Mouse (Mus musculus) layer of hippocampus, adult 18-20 months (tissue): Measurements from ENCODE around the gene Tnfrsf26. TPM values are rescaled to one million over a fixed set of nuclear protein-coding genes. Genes with fewer than 3 reads are reported as not detected.
"Not testable (repeated sequence)": the region's sequence is repeated elsewhere in the genome, so short reads cannot be mapped to it uniquely, and the experiment has no call there.

Experiments
- DNase-seq, 2 experiments: peaks; one replicate each; pipeline ENCODE4 v3.0.0; 2022; ENCODE audit warnings: low spot score in 2 of 2
- long read RNA-seq: library from polyadenylated mRNA; stranded (forward); transcript quantifications from one replicate; pipeline ENCODE4 v2.0.0, GENCODE M21; 2021
- total RNA-seq, 2 experiments: library from RNA; stranded (reverse); gene quantifications; 2 replicates each; pipeline ENCODE4 v1.2.3; 2021

Tnfrsf26 gene
- under 1 TPM in 1 of 2 experiments, not detected in 1; 0.13 TPM for total RNA-seq
- long read RNA-seq, result 0 reads

DNA sequence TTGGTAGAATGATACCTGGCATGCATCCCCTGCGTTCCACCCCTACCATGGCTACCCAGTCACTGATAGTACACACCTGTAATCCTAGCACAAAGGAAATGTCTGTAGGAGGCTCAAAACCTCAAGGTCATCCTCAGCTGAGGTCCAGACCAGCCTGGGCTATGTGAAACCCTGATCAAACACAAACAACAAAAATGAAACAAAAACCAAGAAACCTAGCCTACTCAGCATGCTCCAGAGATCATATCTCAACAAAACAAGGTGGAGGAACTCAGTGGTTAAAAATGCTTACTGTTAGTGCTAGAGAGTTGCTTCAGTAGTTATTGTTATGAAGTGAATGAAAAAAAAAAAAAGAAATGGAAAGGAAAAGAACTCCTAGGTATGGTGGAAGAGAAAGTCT lies at the start of gene Tnfrsf26:
Tnfrsf26 (minus strand) TSS at position 183 of the 400 bp plus-strand sequence.
- DNase-seq, result no peak

DNA sequence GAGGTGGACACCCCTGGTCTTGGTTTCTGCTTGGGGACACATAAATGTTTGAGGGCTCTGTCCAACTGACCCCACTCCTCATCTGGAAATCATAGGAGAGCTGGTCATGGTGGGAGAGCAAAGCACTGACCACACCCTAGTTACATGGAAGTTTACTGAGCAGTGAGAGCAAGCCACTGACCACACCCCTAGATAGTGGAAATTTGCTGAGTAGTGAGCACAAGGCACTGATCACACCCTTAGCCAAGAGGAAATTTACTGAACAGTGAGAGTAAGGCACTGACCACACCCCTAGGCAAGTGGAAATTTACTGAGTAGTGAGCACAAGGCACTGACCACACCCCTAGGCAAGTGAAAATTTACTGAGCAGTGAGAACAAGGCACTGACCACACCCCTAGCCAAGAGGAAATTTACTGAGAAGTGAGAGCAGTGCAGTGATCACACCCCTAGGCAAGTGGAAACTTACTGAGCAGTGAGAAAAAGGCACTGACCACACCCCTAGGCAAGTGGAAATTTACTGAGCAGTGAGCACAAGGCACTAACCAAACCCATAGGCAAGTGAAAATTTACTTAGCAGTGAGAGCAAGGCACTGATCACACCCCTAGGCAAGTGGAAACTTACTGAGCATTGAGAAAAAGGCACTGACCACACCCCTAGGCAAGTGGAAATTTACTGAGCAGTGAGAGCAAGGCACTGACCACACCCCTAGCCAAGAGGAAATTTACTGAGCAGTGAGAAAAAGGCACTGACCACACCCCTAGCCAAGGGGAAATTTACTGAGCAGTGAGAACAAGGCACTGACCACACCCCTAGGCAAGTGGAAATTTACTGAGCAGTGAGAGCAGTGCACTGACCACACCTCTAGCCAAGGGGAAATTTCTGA lies 38.1 kb upstream of the Tnfrsf26 start:
- no peak for DNase-seq

DNA sequence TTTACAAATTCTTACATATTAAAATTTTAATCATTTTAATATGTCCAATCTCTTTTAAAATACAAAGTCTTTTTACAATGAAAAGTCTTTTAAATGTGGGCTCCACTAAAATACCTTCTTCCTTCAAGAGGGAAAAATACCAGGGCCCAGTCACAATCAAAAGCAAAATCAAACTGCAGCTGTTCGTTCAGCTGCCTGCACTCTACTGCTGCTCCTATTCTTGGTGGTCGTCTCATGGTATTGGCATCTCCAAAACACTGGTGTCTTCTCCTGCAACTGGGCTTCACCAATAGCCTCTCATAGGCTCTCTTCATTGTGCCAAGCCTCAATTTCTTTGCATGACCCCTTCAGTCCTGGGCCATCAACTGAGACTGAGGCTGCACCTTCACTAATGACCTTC lies 34.9 kb upstream of the Tnfrsf26 start:
- no peak for DNase-seq

GRCm38 (mm10) chr7:143660797-143661196 lies 32.3 kb upstream of the Tnfrsf26 start:
- no peak for DNase-seq

- DNase-seq, result not testable (repeated sequence)
Measured at GRCm38 (mm10) chr7:143649769-143650346, 21.3 kb upstream of the Tnfrsf26 start.

GRCm38 (mm10) chr7:143649034-143649768 lies 20.7 kb upstream of the Tnfrsf26 start, which contains the start of gene Tnfrsf22:
Tnfrsf22 (minus strand) TSS chr7:143649661.
- peak; percentile 71 to 78 for DNase-seq

DNA sequence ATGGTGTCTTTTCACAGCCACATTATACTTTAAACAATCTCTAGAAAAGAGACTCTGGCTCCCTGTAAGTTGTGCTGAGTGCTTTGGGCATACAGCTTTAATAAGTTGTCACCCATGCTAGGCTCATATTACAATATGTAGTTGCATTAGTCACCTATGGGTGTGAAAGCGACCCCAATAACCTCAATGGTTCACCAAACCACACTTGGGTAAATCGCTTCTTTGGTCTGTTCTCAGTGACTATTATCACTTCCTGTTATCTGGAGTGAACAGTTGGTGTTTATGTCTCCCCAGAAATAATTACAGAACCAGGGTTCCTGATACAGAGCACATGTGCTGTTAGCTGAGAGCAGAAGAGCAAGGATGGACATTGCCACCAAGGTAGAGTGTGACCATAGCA lies 15.4 kb upstream of the Tnfrsf26 start:
- not testable (repeated sequence) for DNase-seq

GRCm38 (mm10) chr7:143636674-143637073 lies 8.2 kb upstream of the Tnfrsf26 start:
- DNase-seq, result no peak

DNA sequence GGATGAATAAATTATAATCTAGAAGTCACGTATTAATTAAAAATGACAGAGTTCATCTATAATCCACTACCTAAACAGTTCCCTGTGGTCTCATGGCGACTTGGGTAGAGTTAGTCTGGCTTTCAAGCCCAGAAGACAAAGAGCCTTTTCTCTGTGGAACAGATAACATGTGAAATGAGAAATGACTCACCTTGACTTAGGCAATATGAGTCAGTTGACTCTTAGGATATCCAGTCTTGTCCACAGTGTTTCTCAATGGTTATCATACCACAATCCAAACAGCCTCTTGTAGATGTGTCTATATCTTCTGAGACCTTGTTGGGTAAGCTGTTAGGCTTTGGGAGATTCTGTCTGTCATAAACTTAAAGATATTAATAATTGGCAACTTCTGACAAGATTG lies 3.0 kb upstream of the Tnfrsf26 start:
- no peak for DNase-seq

DNA sequence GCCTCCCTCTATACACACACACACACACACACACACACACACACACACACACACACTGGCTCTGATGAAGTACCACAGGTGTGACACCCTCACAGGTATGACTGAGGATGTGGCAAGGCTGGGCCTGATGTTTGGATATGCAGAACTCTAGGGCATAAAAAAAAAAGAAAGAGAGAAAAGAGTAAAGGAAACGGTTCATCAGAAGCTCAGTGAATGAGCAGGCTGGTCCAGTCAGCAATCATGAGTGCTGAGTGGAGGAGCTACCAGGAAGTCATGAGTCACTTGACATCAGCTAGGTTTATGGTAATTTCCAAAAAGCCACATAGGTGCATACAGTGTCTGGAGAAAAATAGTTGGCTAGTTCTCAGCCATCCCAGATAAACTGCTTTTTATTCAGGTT lies 979 bp upstream of the Tnfrsf26 start:
- no peak for DNase-seq

- DNase-seq, result no peak
Measured at GRCm38 (mm10) chr7:143627555-143628286, 801 bp downstream of the Tnfrsf26 start.

DNA sequence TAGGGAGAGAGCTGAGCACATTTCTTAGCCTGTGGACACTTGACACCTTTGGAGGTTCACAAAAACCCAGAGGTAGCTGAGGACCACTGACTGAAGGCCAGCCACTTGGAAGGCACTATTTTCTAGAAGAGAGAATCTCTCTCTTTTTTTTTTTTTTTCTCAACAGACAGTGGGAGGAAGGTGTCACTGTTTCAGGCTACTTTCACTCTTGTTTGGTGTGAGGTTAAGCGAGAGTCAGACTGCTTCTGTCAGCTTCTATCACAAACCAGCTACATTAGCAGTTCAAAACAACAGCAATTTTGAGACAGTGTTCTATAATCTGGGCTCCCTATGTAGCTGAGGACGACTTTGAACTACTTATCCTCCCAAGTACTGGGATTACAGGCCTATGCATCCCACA lies 2.3 kb downstream of the Tnfrsf26 start:
- no peak for DNase-seq

GRCm38 (mm10) chr7:143625151-143625550 lies 3.4 kb downstream of the Tnfrsf26 start:
- no peak for DNase-seq

- DNase-seq, result no peak
Measured at GRCm38 (mm10) chr7:143624561-143624960, 4.0 kb downstream of the Tnfrsf26 start.

DNA sequence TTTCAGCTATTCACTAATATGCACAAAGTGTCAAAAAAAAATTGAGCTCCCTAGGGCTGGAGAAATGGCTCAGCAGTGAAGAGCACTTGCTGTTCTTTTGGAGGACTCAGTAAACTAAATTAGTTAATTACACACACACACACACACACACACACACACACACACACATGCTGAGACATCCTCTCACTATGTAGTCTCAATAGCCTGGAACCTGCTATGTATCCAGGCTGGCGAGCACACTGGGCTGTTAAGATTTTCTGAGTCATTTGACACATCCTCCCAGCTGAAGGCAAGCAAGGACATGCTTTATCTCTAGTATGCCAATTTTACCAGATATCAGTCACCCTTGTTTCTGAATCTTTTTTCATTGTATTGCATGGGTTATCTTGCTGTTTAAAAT lies 7.6 kb downstream of the Tnfrsf26 start:
- no peak for DNase-seq

DNA sequence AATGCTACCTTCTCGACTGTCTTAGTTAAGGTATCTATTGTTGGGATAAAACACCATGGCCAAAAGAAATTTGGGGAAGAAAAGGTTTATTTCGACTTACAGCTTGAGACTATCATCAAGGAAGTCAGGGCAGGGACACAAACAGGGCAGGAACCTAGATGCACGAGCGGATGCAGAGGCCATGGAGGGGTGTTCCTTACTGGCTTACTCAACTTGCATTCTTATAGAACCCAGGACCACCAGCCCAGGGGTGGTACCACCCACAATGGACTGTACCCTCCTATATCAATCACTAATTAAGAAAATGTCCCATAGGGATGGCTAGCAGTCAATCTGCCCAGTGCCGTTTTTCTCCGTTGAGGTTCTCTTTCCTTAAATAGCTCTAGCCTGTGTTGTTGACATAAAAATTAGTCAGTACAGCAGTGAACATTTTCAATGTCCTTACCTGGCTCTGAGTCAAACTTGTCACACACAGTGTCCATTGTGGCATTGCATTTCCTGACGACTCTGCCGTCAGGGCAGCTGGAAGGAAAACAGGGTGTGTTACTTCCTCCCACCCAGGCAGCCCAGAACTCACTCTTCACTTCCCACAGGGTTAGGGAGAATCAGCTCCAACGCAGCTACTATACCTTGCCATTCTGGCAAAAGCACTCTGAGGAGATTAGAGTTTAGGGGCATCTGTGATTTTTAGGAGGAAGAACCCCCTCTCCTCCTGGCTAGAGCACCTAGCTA lies 14.0 kb downstream of the Tnfrsf26 start:
- DNase-seq, result no peak

DNA sequence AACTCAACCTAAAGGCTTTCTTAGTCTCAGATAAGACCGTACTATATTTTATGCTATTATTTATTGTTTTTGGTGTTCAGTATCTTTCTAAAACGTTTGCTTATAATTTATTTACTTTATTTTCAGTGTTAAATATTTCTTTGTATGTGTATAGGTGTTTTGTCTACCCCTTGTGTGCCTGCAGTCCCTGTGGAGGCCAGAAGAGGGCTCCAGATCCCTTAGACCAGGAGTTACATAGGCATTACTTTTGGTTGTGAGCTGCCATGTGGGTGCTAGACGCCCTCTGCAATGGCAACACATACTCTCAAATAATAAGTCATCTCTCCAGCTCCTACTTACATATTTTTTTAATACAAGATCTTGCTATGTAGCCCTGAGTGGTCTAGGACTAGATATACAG lies 16.3 kb downstream of the Tnfrsf26 start:
- no peak for DNase-seq

DNA sequence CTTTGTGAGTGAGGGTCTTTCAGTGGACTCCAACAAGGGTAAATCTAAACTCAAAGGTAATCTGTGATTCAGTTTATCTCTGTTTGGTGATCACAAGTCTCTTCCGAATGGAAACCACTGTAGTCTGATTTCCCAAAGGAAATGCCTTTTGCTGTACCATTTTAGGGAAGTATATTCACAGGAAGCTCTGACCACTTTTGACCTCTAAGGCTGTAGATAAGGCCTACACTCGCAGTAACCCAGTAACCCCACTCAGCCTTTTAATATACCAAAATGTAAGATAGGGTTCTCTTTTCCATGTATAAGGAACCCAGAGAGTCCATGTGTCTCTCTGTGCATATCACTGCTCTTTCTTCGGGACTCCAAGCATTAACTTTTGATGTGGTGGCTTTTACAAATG lies 23.2 kb downstream of the Tnfrsf26 start:
- DNase-seq, result no peak

DNA sequence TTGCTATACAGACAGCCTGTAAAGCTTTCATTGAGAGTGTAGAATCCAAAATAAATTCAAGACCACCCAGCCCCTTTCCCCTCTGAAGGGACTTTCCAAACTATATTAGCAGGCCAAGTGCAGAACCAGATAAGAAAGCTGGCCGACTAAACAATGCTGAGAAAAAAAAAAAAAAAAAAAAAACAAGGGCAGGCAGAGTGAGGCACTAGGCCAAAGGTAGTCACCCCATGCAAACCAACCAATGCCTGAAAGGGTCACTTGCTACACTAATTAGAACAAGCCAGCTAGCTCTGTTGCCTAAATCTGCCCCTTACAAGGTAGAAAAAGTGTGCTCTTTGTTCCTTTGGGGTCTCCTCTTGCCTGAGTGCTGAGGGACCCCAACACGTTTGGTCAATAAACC lies 23.6 kb downstream of the Tnfrsf26 start:
- no peak for DNase-seq

DNA sequence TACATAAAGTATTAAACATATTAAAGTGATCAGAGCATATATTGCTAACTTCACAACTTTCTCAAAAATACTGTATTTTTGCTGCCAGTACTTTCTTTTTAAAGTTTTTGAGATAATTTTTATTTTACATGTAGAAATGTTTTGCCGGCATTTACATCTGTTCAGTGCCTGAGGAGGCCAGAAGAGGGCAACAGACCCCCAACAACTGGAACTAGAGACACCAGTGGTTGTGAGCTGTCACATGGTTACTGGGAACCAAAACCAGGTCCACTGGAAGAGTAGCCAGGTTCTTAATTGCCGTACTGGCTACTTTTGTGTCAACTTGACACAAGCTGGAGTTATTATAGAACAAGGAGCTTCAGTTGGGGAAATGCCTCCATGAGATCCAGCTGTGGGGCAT lies 26.8 kb downstream of the Tnfrsf26 start:
- DNase-seq, result no peak
